Mouse (Mus musculus) fat pad, adult 2 months (tissue): ENCODE measurements at regions not wholly inside any gene's neighbourhood (a gene's known extent, or its start where the extent isn't known, plus 50 kb on each side); places are given as distances from the start of the nearest gene placed in this dataset.

Experiments used
- DNase-seq: peaks from one replicate; pipeline ENCODE4 v3.0.0-alpha.2; 2011; ENCODE audit warnings: low read depth, low spot score; ENCODE audit errors: extremely low read depth

DNA sequence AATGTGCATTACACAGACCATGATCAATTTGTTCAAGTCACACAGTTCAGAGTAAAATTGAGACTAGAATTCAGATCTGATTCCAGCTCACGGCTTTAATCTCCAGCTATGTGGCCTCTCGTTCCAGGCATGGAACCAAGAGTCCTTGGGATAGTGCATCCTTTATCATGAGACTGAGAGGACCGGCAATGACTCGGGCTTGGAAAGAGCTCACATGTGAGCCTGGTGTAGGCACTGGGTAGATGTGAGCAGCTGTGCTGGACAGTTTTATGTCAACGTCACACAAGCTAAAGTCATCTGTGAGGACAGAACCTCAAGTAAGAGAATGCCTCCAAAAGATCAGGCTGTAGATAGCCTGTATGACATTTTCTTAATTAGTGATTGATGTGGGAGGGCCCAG lies 228.3 kb downstream of the Plpp3 start:
- no peak for DNase-seq

DNA sequence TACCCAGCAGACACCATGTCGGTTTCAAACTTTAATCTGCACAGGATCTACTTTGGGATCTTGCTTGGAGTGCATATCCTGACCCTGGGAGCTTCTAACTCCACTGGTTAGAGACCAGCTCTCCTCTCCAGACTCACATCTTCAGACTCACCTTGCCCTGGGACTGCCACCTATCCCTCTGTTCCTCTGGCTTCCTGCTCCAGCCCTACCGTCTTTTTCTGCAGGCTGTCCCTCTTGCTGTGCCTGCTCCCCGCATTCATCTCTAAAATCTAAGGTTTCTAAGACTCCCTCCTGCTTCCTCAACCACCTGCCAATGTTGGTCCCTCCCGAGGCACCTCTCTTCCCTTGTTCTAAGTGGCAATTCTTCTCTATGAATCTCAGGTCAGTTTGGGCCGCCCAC lies 233.2 kb downstream of the Plpp3 start:
- no peak for DNase-seq

DNA sequence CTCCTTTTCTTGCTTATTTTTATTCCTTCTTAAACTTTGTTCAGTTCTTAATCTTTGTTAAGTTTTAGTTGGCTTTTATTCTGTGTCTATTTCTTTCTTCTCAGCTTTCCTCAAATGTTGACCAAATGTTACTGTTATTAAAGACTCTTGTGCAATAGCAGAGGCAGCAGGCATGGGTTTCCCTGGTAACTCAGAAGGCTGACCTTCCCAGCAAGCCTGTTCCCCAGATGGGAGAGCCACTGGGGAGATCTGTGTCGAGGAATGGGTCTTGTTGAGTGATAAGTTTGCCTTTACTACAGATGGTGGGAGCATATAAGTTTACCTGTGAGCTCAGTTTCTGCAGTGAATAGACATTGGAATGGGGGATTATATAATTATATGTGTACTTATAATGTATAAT lies 237.2 kb downstream of the Plpp3 start:
- DNase-seq, result no peak

DNA sequence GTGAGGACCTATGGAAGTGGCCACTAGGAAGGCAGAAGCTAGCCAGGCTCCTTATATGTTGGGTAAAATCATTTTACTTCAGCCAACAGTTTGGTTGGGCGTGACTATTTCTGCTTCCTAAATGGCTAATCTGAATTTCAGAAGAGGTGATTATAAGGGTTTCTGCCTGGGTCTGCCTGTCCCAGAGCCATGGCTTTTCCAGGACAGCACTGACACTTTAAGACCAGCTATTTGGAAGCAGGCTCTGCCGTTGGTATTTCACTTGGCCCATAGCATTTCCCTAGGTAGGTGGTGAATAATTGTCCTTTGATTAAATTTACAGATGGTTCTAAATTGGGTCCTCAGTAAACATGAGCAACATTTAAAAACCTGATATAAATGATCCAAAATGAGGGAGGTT lies 240.3 kb downstream of the Plpp3 start:
- no peak for DNase-seq

GRCm38 (mm10) chr4:105402021-105402420 lies 244.9 kb downstream of the Plpp3 start:
- no peak for DNase-seq

DNA sequence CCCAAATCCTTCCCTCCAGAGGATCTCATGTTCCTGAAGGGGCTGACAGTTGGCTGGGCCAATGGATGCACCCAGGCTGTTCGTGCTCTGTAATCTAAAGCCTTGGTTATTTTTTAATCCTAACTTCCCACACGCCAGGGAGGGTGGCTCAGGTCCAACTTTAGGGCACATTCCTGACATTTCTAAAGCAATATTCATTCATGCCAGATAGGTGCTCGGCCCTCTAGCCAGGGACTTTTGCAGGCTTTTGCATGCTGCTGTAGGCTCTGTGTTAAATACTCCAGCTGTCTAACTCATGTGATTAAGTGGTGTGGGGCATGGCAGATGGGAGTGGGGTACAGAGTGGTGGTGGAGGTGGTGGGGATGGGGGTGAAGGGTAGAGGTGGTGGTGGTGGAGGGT lies 246.0 kb downstream of the Plpp3 start:
- peak; percentile 11 for DNase-seq

GRCm38 (mm10) chr4:105403686-105404085 lies 246.5 kb downstream of the Plpp3 start:
- no peak for DNase-seq

GRCm38 (mm10) chr4:105405728-105406127 lies 248.6 kb downstream of the Plpp3 start:
- no peak for DNase-seq

- no peak for DNase-seq
These were observed 249.8 kb downstream of the Plpp3 start for GRCm38 (mm10) chr4:105406786-105407464.

- no peak for DNase-seq
These were observed 251.7 kb downstream of the Plpp3 start for GRCm38 (mm10) chr4:105408896-105409295.

DNA sequence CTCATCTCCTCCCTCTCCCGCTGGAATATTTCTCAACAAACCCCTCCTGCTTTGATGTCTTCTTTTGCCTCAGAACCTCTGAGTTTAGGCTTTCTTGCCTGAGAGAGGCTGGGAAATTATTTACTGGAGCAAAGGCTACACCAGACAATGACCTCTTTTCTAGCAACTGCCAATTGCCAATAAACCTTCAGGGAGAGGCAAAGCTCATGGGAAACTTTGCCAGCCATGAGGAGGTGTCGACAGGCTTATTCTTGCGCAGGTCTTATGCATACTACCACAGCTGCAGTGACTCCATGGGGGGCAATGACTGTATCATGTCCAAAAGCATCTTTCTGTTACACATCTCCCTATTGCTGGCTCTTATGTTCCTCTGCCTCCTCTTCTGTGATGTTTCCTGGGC lies 260.0 kb downstream of the Plpp3 start:
- no peak for DNase-seq

GRCm38 (mm10) chr4:105422466-105422865 lies 265.3 kb downstream of the Plpp3 start:
- DNase-seq, result no peak

DNA sequence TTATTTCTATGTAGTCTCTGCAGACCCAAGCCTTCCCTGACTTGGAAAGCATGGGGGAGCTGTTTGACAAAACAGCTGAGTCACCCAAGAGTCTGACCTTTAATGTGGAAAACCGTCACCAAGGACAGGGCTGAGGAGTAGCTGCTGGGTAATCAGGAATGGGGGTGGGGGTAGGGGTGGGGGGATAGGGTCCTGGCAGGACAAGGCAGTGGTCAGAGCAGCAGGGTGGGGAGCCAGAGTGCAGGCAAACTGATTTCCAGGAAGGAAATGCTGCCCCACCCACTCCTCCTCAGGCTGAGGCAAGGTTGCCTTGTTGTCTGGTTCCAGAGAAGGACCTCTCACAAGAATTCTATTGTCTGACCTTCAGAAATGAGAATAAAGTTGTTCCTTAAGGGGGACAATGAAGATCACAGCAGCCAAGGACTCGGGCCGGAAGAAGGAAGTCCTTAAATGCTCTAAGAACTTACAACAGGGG lies 266.6 kb downstream of the Plpp3 start:
- no peak for DNase-seq

DNA sequence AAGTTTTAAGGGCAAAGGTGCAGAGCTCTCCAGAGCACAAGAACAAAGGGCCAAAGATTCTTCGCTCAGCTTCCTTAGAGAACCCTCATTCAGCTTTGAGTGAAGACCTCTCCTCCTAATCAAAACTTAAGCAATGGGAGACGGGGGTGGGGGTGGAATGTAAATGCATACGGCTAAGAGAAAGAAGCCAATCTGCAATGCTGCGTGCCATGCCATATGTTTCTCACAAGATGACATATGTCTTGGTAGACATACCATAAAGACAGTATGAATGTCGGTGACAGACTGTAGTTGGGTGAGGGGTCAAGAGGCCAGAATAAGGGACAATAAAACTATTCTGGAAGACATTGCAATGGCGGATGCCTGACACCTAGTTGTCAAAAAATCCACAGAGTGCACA lies 267.9 kb downstream of the Plpp3 start:
- DNase-seq, result no peak

DNA sequence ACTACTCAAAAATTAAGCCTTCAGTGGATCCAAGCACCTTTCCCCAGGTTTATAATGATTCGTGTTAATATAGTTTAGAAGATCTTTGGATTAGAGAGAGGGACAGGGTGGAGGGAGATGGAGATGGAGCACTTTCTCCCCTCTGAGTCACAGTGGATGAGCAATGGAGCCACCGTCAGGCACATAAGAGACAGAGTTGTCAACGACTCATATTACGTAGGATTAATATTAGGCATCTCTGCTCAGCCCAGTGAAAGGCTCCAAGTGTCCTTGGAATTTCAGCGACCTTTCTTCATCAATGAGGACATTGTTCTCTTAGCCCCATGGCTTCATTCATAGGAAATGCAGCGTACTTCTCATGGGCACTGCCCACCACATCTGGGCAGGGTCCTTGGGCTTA lies 270.4 kb downstream of the Plpp3 start:
- DNase-seq, result no peak

DNA sequence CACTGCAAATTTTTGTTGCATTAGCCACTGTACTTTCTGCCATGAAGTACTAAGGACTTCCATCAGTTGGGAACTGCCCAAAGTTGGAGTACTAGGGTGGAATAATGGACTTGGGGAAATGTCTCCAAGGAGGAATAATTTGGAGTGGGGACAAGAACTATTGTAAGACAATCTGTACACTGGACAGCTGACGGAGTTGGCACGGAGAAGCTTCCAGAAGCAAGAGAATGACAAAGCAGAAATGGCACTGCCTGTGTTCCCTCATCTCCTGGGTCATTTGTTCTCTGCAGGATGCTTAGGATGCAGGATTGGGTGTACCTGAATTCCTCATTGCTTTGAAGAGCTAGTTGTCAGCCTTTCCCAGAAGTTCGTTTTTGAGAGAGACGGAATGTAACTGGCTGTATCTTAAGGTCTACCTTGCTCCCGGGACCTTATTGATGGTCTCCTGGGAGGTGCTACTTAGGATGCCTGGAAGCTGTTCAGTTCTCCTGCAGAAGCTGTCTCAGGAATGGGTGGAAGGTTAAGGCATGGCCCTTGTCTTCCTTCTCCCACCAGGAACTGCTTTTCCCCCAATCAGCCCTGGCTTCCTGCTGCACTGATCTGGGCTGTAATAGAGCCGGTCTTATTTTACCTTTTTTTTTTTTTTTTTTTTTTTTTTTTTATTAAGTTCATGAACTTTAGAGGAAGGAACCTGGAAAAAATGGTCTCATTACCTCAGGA lies 272.4 kb downstream of the Plpp3 start:
- no peak for DNase-seq

GRCm38 (mm10) chr4:105432461-105432860 lies 275.3 kb downstream of the Plpp3 start:
- DNase-seq, result no peak

GRCm38 (mm10) chr4:105437141-105437540 lies 280.0 kb downstream of the Plpp3 start:
- no peak for DNase-seq

GRCm38 (mm10) chr4:105449046-105449860 lies 292.1 kb downstream of the Plpp3 start:
- no peak for DNase-seq

- no peak for DNase-seq
These were observed 293.7 kb downstream of the Plpp3 start for GRCm38 (mm10) chr4:105450881-105451280.

- DNase-seq, result no peak
These were observed 294.7 kb downstream of the Plpp3 start for GRCm38 (mm10) chr4:105451871-105452270.
